Mouse (Mus musculus): ENCODE data around the gene Casp7. TPM values are rescaled to one million over a fixed set of nuclear protein-coding genes. Genes with fewer than 3 reads are reported as not detected.

Casp7 gene
- polyA plus RNA-seq, 1 experiment: 18.2 TPM

DNA sequence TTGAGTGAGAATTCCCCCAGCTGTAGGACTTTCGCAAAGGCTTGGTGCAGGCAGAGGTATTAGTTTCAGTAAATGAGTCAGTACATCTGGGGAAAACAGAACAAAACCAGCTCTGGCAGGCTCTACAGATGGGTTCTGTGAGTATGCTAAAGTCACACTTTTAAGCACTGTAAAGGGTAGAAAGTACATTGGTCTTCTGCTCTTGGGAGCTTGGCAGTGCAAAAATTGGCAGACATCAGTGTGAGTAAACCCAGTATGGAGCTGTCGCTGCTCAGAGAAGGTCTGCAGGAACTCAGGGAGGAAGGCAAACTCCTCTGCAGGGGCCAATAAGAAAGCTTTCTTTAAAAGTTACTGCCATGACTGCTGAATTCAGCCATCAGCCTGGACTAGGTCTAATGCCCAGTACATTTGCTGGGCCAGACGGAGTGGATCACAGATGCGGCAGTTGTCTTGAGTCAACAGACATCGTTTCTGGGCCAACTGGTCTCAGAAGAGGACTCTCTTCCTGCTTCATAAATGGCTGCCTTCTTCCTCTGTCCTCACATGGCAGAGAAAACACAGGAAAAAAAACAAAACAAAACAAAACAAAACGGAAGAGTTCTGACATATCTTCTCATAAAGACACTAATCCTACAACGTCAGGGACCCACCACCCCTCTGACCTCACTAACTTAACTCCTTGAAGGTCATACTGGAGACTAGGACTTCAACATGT lies 41.6 kb downstream of the Casp7 start:
- no peaks in the 10 kb centered on the region for H3K4me1 ChIP-seq (ENCODE audit: control insufficient read depth, insufficient read depth, low read length)
- no peak for TF ChIP-seq POLR2A (IDR thresholded peaks at IDR 0.05; ENCODE audit: low read depth, low read length)
- TF ChIP-seq CTCF (IDR thresholded peaks at IDR 0.05; ENCODE audit: borderline replicate concordance, insufficient read depth, low read length): no peak
- H3K4me3 ChIP-seq (ENCODE audit: insufficient read depth, low read length): no peak overlapping the region
- H3K27ac ChIP-seq (ENCODE audit: insufficient read depth, low read length): peak overlapping the region; percentile 15; the same call in 1 of the 2 replicates

DNA sequence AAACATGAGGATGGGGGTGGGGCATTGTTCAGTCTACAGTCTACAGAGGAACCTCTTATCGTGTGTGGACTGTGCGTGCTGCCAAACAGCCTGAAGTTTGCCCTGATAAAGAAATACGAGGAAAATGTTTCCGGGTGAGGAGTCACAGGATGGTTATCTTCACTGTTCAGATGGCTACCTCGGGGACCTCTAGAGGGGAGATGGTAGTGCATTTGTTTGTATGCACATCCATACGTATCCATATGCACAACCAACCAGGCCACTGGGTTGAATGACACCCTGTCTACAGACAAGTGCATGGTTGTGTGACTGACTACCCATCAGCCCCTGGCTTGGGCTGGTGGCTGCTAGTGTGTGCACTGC lies 42.1 kb downstream of the Casp7 start:
- no peak for TF ChIP-seq CTCF (IDR thresholded peaks at IDR 0.05; ENCODE audit: borderline replicate concordance, insufficient read depth, low read length)
- TF ChIP-seq POLR2A (IDR thresholded peaks at IDR 0.05; ENCODE audit: low read depth, low read length): no peak
- H3K27ac ChIP-seq (ENCODE audit: insufficient read depth, low read length): no peak overlapping the region
- H3K4me1 ChIP-seq (ENCODE audit: control insufficient read depth, insufficient read depth, low read length): no peaks in the 10 kb centered on the region
- no peak overlapping the region for H3K4me3 ChIP-seq (ENCODE audit: insufficient read depth, low read length)

- no peaks in the 10 kb centered on the region for H3K4me1 ChIP-seq (ENCODE audit: control insufficient read depth, insufficient read depth, low read length)
- no peak for TF ChIP-seq CTCF (IDR thresholded peaks at IDR 0.05; ENCODE audit: borderline replicate concordance, insufficient read depth, low read length)
- TF ChIP-seq POLR2A (IDR thresholded peaks at IDR 0.05; ENCODE audit: low read depth, low read length): no peak
- H3K4me3 ChIP-seq (ENCODE audit: insufficient read depth, low read length): no peak overlapping the region
- H3K27ac ChIP-seq (ENCODE audit: insufficient read depth, low read length): no peak overlapping the region
These were observed 46.5 kb downstream of the Casp7 start for GRCm38 (mm10) chr19:56443445-56443844.

GRCm38 (mm10) chr19:56448784-56449183 lies 51.9 kb downstream of the Casp7 start:
- Histone ChIP-seq H3K4me1 (ENCODE audit: control insufficient read depth, insufficient read depth, low read length) (peaks cover 8% of the 10 kb centered on the region), H3K4me3 (ENCODE audit: insufficient read depth, low read length) (no peak overlapping the region), H3K27ac (ENCODE audit: insufficient read depth, low read length) (no peak overlapping the region)
- no peak for TF ChIP-seq CTCF (IDR thresholded peaks at IDR 0.05; ENCODE audit: borderline replicate concordance, insufficient read depth, low read length)
- no peak for TF ChIP-seq POLR2A (IDR thresholded peaks at IDR 0.05; ENCODE audit: low read depth, low read length)

DNA sequence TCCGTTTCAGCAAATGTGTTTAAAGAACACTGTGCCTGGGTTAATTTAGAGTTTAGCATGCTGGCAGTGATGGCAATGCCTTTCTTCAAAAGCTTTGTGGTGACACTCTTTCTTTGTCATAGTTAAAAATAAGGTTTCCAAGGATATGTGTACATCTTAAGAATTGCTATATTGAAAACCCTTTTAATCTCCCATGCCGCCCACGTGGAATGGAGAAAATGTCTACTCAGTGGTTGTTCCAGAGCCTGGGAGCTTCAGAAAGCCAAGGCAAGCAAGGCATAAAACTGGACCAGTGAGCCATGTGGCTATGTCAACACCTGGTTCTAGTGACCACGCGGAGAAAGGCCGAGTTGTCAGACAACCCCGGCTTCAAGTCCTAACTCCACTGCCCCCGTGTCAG lies 52.6 kb downstream of the Casp7 start:
- no peak overlapping the region for H3K4me3 ChIP-seq (ENCODE audit: insufficient read depth, low read length)
- TF ChIP-seq POLR2A (IDR thresholded peaks at IDR 0.05; ENCODE audit: low read depth, low read length) (no peak), CTCF (IDR thresholded peaks at IDR 0.05; ENCODE audit: borderline replicate concordance, insufficient read depth, low read length) (no peak)
- peaks cover 8% of the 10 kb centered on the region for H3K4me1 ChIP-seq (ENCODE audit: control insufficient read depth, insufficient read depth, low read length)

GRCm38 (mm10) chr19:56450892-56451291 lies 54.0 kb downstream of the Casp7 start:
- Histone ChIP-seq H3K27ac (ENCODE audit: insufficient read depth, low read length) (peak overlapping the region; percentile 56), H3K4me3 (ENCODE audit: insufficient read depth, low read length) (no peak overlapping the region), H3K4me1 (ENCODE audit: control insufficient read depth, insufficient read depth, low read length) (peaks cover 8% of the 10 kb centered on the region)
- TF ChIP-seq CTCF (IDR thresholded peaks at IDR 0.05; ENCODE audit: borderline replicate concordance, insufficient read depth, low read length): no peak

More for the DNA sequence above, 52.6 kb downstream of the Casp7 start:
- H3K27ac ChIP-seq (ENCODE audit: insufficient read depth, low read length): no peak overlapping the region

GRCm38 (mm10) chr19:56451867-56452266 lies 54.9 kb downstream of the Casp7 start:
- TF ChIP-seq CTCF (IDR thresholded peaks at IDR 0.05; ENCODE audit: borderline replicate concordance, insufficient read depth, low read length) (peak; percentile 20; the same call in 1 of the 2 replicates), POLR2A (IDR thresholded peaks at IDR 0.05; ENCODE audit: low read depth, low read length) (no peak)
- peak overlapping the region; percentile 15 for H3K27ac ChIP-seq (ENCODE audit: insufficient read depth, low read length)
- H3K4me3 ChIP-seq (ENCODE audit: insufficient read depth, low read length): no peak overlapping the region
- H3K4me1 ChIP-seq (ENCODE audit: control insufficient read depth, insufficient read depth, low read length): peaks cover 8% of the 10 kb centered on the region

GRCm38 (mm10) chr19:56452421-56452820 lies 55.5 kb downstream of the Casp7 start:
- TF ChIP-seq POLR2A (IDR thresholded peaks at IDR 0.05; ENCODE audit: low read depth, low read length) (no peak), CTCF (IDR thresholded peaks at IDR 0.05; ENCODE audit: borderline replicate concordance, insufficient read depth, low read length) (no peak)
- no peak overlapping the region for H3K4me3 ChIP-seq (ENCODE audit: insufficient read depth, low read length)
- H3K27ac ChIP-seq (ENCODE audit: insufficient read depth, low read length): peak overlapping the region; percentile 15
- peaks cover 8% of the 10 kb centered on the region for H3K4me1 ChIP-seq (ENCODE audit: control insufficient read depth, insufficient read depth, low read length)

DNA sequence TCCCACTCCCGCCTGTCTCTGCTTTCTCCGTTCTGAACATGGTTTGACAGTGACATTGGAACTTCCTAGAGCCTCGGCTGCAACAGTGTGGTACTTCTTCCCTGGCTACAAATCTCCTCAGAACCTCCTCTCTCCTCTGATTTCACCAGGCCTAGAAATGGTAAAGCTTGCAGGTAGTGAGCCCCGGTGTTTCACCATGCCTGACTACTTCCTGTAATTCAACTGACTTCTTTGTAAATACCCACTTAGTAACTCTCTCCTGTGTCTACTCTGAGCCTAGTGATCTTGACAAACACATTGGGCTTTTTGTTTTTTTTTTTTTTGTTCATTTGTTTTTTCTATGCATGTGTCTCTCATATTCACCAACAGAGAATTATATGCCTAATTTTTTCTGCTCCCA lies 57.9 kb downstream of the Casp7 start:
- Histone ChIP-seq H3K4me1 (ENCODE audit: control insufficient read depth, insufficient read depth, low read length) (peaks cover 8% of the 10 kb centered on the region), H3K4me3 (ENCODE audit: insufficient read depth, low read length) (no peak overlapping the region), H3K27ac (ENCODE audit: insufficient read depth, low read length) (no peak overlapping the region)
- TF ChIP-seq CTCF (IDR thresholded peaks at IDR 0.05; ENCODE audit: borderline replicate concordance, insufficient read depth, low read length) (no peak), POLR2A (IDR thresholded peaks at IDR 0.05; ENCODE audit: low read depth, low read length) (no peak)

DNA sequence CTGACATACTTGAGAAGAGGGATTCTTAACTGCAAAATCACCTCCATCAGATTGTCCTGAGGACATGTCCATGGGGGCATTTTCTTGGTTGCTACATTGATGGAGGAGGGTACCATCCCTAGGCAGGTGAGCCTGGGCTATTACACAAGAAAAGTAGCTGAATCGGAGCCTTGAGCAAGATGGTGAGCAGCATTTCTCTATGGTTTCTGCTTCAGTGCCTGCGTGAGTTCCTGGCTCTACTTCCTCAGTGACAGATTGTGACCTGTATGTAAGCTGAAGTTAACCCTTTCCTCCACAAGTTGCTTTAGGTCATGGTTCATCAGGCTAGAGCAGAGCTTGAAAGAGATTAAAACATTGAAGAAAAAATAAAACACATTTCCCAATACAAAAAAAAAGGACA lies 58.4 kb downstream of the Casp7 start:
- Histone ChIP-seq H3K27ac (ENCODE audit: insufficient read depth, low read length) (no peak overlapping the region), H3K4me3 (ENCODE audit: insufficient read depth, low read length) (no peak overlapping the region), H3K4me1 (ENCODE audit: control insufficient read depth, insufficient read depth, low read length) (peaks cover 6% of the 10 kb centered on the region; the same call in 1 of the 2 replicates)
- TF ChIP-seq CTCF (IDR thresholded peaks at IDR 0.05; ENCODE audit: borderline replicate concordance, insufficient read depth, low read length): no peak
- no peak for TF ChIP-seq POLR2A (IDR thresholded peaks at IDR 0.05; ENCODE audit: low read depth, low read length)

Measured in embryonic fibroblast, embryonic 13.5 days (primary cell).